Mouse (Mus musculus): ENCODE results near the gene Ltk. TPM values are rescaled to one million over a fixed set of nuclear protein-coding genes. Genes with fewer than 3 reads are reported as not detected.

The Ltk gene
- polyA plus RNA-seq, 1 experiment from 2014 or later, result 0.95 TPM

DNA sequence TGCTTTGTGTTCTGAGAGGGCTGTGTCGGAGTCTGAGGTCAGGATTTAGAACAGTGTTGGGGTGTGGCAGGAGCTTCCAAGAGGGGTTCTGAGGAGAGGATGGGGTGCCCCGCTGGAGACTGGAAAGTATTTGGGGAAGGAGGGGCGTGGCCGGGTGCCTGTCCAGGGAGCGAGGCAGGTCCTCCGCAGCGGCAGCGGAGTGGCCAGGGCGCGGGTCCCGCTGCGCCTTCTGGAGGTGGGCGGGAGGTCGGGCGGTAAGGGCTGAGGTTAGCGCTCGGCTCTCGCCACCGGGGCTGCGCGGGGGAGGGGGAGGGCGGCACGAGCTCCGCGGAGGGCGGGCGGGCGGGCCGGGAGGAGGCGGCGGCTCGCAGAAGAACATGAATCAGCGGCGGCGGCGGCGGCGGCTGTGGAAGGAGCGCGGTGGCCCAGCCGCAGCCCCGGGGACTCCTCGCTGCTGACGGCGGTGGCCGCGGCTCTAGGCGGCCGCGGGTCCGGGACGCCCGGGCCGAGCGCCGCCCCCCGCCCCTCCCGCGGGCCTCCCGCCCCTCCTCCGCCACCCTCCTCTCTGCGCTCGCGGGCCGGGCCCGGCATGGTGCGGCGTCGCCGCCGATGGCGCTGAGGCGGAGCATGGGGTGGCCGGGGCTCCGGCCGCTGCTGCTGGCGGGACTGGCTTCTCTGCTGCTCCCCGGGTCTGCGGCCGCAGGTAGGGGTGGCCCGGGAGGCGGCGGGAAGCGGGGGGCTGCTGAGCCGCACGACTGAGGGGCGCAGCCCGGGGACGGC, 39.1 kb upstream of the Ltk start:
- Histone ChIP-seq H3K9ac (peak overlapping the region; percentile 80), H3K36me3 (0 out of 2 replicates have a peak, but pooled peaks cover 3% of the 10 kb centered on the region), H3K27ac (no peak overlapping the region), H3K4me1 (peaks cover 53% of the 10 kb centered on the region), H3K9me3 (replicated peaks) (no peaks in the 10 kb centered on the region), H3K27me3 (peaks cover 42% of the 10 kb centered on the region), H3K4me3 (replicated peaks) (peak overlapping the region; percentile 80), H3K4me2 (peak overlapping the region; percentile 99)
- ATAC-seq (replicated peaks; ENCODE audit: low FRiP score), result peak; percentile 79
- under 1% methylated on average over 26 of the region's 89 CpGs for WGBS

DNA sequence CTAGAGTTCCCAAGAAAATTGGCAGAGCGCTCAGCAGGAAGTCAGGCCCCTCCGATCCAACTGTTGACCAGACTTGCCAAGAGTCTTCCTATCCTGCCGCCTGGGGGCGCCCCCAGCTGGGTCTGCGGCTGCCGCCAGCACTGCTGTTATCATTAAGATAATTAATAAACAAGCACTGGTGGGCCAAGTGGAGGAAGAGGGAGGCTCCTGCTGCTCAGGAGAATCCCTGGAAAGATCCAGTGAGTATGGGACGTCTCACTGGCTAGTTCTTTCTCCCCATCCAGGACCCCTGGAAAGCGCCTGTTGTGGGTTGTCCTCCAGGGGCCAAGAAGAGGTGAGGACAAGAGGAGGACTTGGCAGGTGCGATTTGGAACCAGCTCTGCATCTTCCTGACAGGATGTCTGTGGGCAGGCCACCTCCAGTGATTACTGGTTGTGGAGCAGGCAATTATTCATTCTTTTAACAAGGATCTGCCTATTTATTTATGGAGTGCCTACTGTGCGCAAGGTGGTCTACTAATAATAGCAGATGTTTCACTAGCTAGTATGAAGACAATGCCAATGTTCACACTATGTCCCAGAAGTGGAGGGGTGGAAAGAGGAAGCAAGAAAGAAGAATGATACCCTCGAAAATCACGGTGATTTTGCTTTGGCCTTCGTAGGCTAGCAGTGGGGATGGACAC, 38.2 kb upstream of the Ltk start:
- no peaks in the 10 kb centered on the region for H3K36me3 ChIP-seq
- ATAC-seq (replicated peaks; ENCODE audit: low FRiP score), result no peak
- peak overlapping the region; percentile 99 for H3K4me2 ChIP-seq
- 12% methylated on average over 13 of the region's 13 CpGs for WGBS
- H3K27me3 ChIP-seq, result peaks cover 42% of the 10 kb centered on the region
- peaks cover 43% of the 10 kb centered on the region for H3K4me1 ChIP-seq
- no peak overlapping the region for H3K4me3 ChIP-seq (replicated peaks)
- no peak overlapping the region for H3K9ac ChIP-seq
- no peak overlapping the region for H3K27ac ChIP-seq
- no peaks in the 10 kb centered on the region for H3K9me3 ChIP-seq (replicated peaks)

DNA sequence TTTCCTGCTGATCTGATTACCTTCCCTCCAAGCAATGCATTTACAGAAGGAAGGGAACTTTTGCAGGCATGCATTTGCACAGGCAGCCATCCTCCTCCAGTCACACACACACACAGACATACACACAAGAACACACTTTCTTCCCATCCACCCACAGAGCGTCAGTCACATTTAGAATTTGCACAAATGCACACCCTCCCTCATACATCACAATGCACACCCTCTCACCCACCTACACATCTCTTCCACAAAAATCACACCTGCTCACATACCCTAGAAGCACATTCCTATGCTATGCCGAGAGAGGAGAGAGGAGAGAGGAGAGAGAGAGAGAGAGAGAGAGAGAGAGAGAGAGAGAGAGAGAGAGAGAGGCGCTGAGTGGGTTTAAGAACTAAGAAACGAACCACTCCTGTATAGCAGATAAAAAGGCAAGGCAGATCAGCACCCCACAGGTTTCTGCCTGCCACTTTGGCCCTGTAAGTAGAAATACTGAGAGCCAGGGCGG, 37.1 kb upstream of the Ltk start, which contains the start of gene Tyro3:
Gene Tyro3, plus strand, starts transcription at position 455 of the 505 bp plus-strand sequence.
- Histone ChIP-seq H3K4me3 (replicated peaks) (no peak within 1 kb of the TSS), H3K4me1 (peaks cover 32% of the 10 kb centered on the region), H3K36me3 (no peaks in the 10 kb centered on the region), H3K9ac (no peak within 1 kb of the TSS), H3K9me3 (replicated peaks) (no peaks in the 10 kb centered on the region), H3K27ac (no peak within 1 kb of the TSS), H3K4me2 (peak within 1 kb of the TSS; percentile 99), H3K27me3 (peaks cover 42% of the 10 kb centered on the region)
- 71% methylated on average over 5 of the region's 5 CpGs for WGBS
- ATAC-seq (replicated peaks; ENCODE audit: low FRiP score), result no peak

DNA sequence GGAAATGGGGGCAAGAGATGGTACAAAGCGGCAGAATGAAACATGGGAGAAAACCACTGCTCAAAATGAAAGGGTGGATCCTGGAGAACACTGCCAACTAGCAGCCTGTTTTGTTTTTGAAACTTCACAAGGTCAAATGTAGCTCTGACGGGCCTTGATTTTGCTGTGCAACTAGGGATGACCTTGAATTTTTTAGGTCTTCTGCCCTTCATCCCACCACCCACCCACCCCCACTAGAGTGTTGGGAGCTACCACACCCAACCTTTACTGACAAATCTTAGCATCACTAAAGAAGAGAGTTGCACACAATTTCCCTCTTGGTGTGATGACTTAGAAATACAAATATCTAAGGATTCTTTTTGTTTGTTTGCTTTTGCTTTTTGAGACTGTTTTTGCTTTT, 29.8 kb upstream of the Ltk start:
- Histone ChIP-seq H3K4me2 (no peak overlapping the region), H3K36me3 (peaks cover 5% of the 10 kb centered on the region), H3K4me1 (peaks cover 11% of the 10 kb centered on the region; the same call in 1 of the 2 replicates), H3K9me3 (replicated peaks) (no peaks in the 10 kb centered on the region), H3K9ac (no peak overlapping the region), H3K4me3 (replicated peaks) (no peak overlapping the region), H3K27me3 (peaks cover 4% of the 10 kb centered on the region; the same call in 1 of the 2 replicates), H3K27ac (no peak overlapping the region)
- WGBS, result 84% methylated on average over 2 of the region's 2 CpGs
- ATAC-seq (replicated peaks; ENCODE audit: low FRiP score), result no peak

DNA sequence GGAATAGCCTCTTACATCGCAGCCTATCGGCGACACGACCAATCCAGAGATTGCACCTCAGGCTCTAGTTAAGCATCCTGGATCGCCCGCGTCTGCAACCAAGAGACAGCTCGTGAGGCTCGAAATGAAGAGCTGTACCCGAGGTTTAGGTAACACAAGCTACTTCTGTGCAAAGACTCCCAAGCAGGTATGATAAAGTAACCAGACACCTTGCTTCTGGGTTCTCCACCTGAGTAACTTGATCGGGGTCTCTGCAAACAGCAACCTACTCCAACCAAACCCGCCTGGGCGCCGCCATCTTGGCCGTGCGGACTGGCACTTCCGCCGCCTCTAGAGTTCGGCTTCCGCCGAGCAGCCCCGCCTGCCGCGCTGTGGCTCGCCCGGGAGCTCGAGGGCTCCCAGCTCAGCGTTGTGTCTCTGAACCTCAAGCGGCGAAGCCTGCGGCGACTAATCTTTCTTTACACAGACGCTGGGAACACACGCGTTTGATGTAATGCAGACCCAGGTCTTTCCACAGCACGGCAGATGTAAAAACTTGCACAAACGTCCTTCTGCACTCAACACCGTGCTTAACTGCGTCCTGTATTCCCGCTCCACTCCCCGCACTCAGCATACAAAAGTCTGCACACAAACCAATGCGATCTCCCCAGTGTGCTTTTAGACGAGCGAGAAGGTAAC, 27.1 kb upstream of the Ltk start, which contains the start of gene Rpap1:
Gene Rpap1, minus strand, starts transcription at position 332 of the 678 bp plus-strand sequence.
- WGBS, result under 1% methylated on average over 44 of the region's 44 CpGs
- peak; percentile 96 for ATAC-seq (replicated peaks; ENCODE audit: low FRiP score)
- H3K9me3 ChIP-seq (replicated peaks), result no peaks in the 10 kb centered on the region

DNA sequence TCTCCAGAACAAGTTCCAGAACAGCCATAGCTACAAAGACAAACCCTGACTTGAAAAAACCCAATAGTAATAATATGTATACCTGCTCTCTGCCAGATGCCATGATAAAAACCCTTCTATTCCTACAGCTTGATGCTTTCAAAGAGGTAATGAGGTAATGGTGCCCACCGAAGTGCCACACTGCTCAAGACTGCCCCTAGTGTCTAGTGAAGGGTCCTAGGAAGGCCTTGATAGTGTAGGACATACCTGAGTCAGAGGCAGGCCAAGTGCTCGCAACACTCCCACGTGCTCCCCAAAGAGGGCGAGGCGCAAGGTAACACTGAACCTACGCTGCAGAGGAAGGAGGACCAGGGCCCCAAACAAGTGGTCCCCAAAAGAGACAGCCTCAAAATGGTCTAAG, 7.0 kb upstream of the Ltk start:
- Histone ChIP-seq H3K9me3 (replicated peaks) (no peaks in the 10 kb centered on the region), H3K27ac (no peak overlapping the region), H3K36me3 (peaks cover 80% of the 10 kb centered on the region), H3K4me3 (replicated peaks) (no peak overlapping the region), H3K4me2 (no peak overlapping the region), H3K27me3 (peaks cover 5% of the 10 kb centered on the region), H3K9ac (no peak overlapping the region), H3K4me1 (no peaks in the 10 kb centered on the region)
- WGBS, result 94% methylated on average over 6 of the region's 6 CpGs
- no peak for ATAC-seq (replicated peaks; ENCODE audit: low FRiP score)

More for the DNA sequence above, 27.1 kb upstream of the Ltk start, which contains the start of gene Rpap1:
- Histone ChIP-seq H3K9ac (peak within 1 kb of the TSS; percentile 59), H3K27me3 (no peaks in the 10 kb centered on the region), H3K4me2 (peak within 1 kb of the TSS; percentile 79), H3K4me1 (peaks cover 11% of the 10 kb centered on the region; the same call in 1 of the 2 replicates), H3K36me3 (peaks cover 21% of the 10 kb centered on the region), H3K4me3 (replicated peaks) (peak within 1 kb of the TSS; percentile 77), H3K27ac (peak within 1 kb of the TSS; percentile 90)

DNA sequence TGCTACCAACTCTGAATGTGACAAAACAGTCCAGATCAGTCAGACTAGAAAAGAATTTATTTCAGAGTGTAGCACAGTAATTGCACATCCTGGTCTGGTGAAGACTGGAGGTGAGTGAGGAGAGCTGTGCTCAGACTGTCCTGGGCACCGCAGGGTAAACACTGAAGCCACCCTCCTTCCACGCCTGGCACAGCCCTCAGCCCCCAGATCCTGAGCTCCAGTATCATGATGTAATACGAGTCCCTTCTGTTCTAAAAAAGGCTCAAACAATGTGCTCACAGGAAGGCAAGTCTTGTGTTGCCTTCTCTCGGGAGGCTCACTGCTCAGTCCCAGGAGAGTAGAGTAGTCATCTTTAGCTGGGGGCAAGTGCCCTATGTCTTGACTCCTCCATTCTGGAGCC, 3.7 kb upstream of the Ltk start:
- no peaks in the 10 kb centered on the region for H3K9me3 ChIP-seq (replicated peaks)
- H3K9ac ChIP-seq, result no peak overlapping the region
- H3K4me3 ChIP-seq (replicated peaks), result no peak overlapping the region
- H3K4me2 ChIP-seq, result no peak overlapping the region
- H3K36me3 ChIP-seq, result peaks cover 47% of the 10 kb centered on the region
- 52% methylated on average over 4 of the region's 4 CpGs for WGBS
- H3K4me1 ChIP-seq, result peaks cover 3% of the 10 kb centered on the region
- H3K27ac ChIP-seq, result no peak overlapping the region
- no peak for ATAC-seq (replicated peaks; ENCODE audit: low FRiP score)
- H3K27me3 ChIP-seq, result peaks cover 35% of the 10 kb centered on the region

DNA sequence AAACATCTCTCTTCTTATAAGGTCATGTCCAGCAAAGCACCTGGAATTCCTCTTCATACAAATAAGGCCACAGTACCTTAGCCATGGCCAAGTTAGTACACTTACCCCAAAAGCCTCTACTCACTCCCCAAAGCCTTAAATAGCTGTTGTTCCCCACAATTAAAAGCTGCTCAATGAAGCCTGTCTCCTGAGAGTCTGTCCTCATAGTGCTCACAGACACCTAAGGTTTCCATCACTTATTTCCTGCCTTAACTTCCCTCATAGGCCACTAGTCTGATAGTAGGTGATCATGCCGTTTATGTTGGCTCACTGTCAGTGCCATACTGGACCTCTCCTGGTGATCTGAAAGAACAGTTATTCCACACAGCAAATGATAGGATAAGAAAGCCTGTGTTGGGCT, 2.0 kb upstream of the Ltk start:
- H3K36me3 ChIP-seq, result peaks cover 35% of the 10 kb centered on the region
- ATAC-seq (replicated peaks; ENCODE audit: low FRiP score), result no peak
- H3K27me3 ChIP-seq, result peaks cover 52% of the 10 kb centered on the region
- H3K4me1 ChIP-seq, result peaks cover 20% of the 10 kb centered on the region
- WGBS, result 73% methylated on average over 1 of the region's 1 CpGs
- H3K4me3 ChIP-seq (replicated peaks), result no peak overlapping the region
- H3K9ac ChIP-seq, result no peak overlapping the region
- no peak overlapping the region for H3K4me2 ChIP-seq
- no peaks in the 10 kb centered on the region for H3K9me3 ChIP-seq (replicated peaks)
- no peak overlapping the region for H3K27ac ChIP-seq

DNA sequence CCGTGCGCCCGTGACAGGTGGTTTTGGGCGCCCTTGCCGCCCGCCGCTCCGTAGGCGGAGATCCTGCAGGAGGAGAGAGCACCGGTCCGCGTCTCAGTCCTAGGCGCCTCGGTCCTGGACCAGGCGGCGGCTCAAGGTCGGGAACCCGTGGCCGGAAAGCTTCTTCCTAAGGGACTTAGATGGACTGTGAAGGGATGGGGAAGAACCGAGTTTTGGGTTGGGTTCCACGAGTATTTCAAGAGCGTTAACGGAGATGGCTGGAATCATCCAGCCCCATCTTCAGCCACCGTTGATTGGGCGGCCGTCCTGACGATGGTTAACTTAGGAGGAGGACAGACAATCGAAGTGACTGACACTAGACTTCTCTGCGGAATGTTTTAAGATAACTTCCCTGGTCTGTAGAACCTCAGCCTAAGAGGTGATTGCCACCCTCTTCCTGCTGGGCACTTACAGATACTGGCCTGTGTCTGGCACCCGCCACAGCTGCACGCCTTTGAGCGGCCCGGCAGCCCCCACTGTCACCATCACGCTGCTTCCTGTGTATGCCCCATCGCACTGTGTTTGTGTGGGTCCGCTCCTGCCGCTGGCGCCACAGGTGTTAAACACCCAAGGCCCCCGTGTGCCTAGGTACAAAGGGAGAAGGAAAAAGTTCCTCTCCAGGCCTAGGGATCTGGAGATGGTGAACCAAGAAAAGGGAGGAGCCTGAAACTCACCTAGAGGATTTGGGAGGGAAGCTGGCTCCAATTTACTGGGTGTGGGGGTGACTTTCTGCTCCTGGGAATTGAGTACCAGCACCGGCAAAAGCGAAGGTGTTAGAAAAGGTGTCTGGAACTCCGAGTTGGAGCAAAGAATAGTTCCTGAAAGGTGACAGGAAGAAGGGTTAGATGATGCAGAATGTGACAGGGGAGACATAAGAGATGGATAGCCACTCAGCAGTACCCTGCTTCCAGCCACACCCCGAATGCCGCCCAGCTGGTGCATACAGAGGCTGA, 1.1 kb downstream of the Ltk start:
- Histone ChIP-seq H3K9me3 (replicated peaks) (no peaks in the 10 kb centered on the region), H3K27me3 (peaks cover 76% of the 10 kb centered on the region), H3K27ac (no peak overlapping the region), H3K4me3 (replicated peaks) (peak overlapping the region; percentile 62), H3K4me2 (peak overlapping the region; percentile 98), H3K9ac (peak overlapping the region; percentile 51), H3K36me3 (peaks cover 9% of the 10 kb centered on the region), H3K4me1 (peaks cover 21% of the 10 kb centered on the region)
- peak; percentile 27 for ATAC-seq (replicated peaks; ENCODE audit: low FRiP score)
- WGBS, result 6% methylated on average over 44 of the region's 44 CpGs

DNA sequence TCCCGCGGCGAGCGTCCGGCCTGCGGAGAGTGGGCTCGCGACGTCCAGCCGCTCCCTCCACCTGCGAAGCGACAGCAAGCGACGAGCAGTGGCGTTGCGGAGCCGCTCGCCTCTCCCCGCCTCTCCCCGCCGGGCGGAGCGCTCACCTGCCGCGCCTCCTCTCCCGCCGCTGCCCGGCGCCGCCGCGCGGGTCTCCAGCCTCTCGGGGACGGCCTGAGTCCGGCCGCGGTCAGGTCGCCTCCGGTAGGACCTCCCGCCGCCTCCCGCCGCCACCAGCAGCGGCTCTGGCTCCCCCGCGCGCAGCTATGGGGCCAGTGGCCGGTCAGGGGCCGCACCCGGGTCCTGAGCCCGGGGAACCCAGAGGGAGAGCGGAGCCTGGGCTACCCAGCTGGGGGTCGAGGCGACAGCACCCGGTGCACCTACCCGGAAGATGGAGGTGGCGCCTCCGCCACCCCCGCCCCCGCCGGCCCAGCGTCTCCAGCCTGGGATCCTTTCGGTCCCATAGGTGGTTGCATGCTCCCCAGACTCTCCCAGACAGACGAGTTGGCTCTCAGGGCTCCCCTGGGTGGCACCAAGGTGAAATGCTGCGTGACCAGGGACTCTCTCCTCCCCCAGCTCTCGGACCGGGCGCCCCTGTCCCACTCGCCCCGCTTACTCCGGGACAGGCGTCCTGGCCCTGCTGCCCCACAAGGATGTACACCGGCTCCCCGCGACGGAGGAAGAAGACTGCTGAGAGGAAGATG, 2.0 kb downstream of the Ltk start:
- under 1% methylated on average over 75 of the region's 77 CpGs for WGBS
- H3K4me1 ChIP-seq, result peaks cover 21% of the 10 kb centered on the region
- H3K27ac ChIP-seq, result no peak overlapping the region
- peaks cover 84% of the 10 kb centered on the region for H3K27me3 ChIP-seq
- peak overlapping the region; percentile 62 for H3K4me3 ChIP-seq (replicated peaks)
- H3K9me3 ChIP-seq (replicated peaks), result no peaks in the 10 kb centered on the region
- H3K36me3 ChIP-seq, result peaks cover under 1% of the 10 kb centered on the region; the same call in 1 of the 2 replicates
- peak overlapping the region; percentile 51 for H3K9ac ChIP-seq
- ATAC-seq (replicated peaks; ENCODE audit: low FRiP score), result peak; percentile 62
- peak overlapping the region; percentile 98 for H3K4me2 ChIP-seq
